Mouse (Mus musculus): ENCODE data around the gene 4930444G20Rik. TPM values are rescaled to one million over a fixed set of nuclear protein-coding genes. Genes with fewer than 3 reads are reported as not detected.

4930444G20Rik gene
- polyA plus RNA-seq, 1 experiment from 2014 or later = not detected

DNA sequence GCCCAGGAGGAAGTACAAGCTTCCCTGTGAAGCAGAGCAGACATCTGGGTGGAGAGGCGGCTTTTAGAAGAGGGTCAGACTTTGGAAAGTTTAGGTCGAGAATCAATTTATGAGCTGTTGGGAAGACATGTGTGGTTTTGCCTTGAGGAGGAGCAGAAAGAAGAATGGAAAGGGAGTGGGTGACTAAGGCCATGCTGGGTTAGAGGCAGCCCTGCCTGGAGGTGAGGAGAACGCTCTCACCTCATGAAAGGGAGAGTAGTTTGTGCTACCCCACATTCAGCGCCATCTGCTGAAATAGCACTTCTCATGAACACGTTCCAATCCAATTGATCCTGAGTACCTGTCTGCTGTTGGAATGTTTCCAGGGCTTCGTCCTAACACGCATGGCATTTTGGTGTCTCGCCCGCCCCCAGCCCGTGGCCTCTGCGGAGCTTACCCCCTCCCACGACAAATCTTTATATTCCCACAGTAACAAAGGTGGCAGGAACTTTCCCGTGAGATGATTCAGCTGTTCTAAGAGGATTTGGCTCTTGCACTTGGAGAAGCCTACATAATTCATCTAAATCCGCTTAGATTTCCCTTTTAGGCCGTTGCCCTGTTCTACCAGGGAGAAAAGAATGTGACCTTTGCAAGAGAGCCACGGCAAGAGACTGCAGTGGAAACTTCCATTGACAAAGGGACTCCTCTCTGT, 50.3 kb downstream of the 4930444G20Rik start:
- H3K4me3 ChIP-seq (replicated peaks) = no peak overlapping the region
- no peak for DNase-seq
- H3K27ac ChIP-seq = no peak overlapping the region
- H3K9ac ChIP-seq = no peak overlapping the region
- H3K9me3 ChIP-seq (replicated peaks) = no peaks in the 10 kb centered on the region
- 69% methylated on average over 16 of the region's 16 CpGs for WGBS (ENCODE audit: insufficient replicate concordance)
- H3K4me2 ChIP-seq = no peak overlapping the region
- no peaks in the 10 kb centered on the region for H3K4me1 ChIP-seq (replicated peaks)
- ATAC-seq (ENCODE audit: low read depth) = no peak
- no peaks in the 10 kb centered on the region for H3K36me3 ChIP-seq
- H3K27me3 ChIP-seq = no peaks in the 10 kb centered on the region

Other genes with a start within 250 kb of the 4930444G20Rik start
- 10.0 and 10.1 TPM in 2 replicates for gene Sgk1, start 185.9 kb downstream of the 4930444G20Rik start, polyA plus RNA-seq (2015; fragmentation: Nextera tagmentation; extraction: Ambion mirVana)
- 3.0 and 3.2 TPM in 2 replicates for gene E030030I06Rik, start 81.2 kb upstream of the 4930444G20Rik start, polyA plus RNA-seq (2015; fragmentation: Nextera tagmentation; extraction: Ambion mirVana)
- 0.77 and 1.1 TPM in 2 replicates for gene Raet1e, start 90.5 kb upstream of the 4930444G20Rik start, polyA plus RNA-seq (2015; fragmentation: Nextera tagmentation; extraction: Ambion mirVana)
- 0.12 TPM in 1 of 2 replicates, not detected in the other for gene H60b, start 90.5 kb upstream of the 4930444G20Rik start, polyA plus RNA-seq (2015; fragmentation: Nextera tagmentation; extraction: Ambion mirVana)